Mouse (Mus musculus) kidney, postnatal 0 days (tissue): ENCODE results near the gene Gm2056. TPM values are rescaled to one million over a fixed set of nuclear protein-coding genes. Genes with fewer than 3 reads are reported as not detected.
"Not testable (repeated sequence)": the region's sequence is repeated elsewhere in the genome, so short reads cannot be mapped to it uniquely, and the experiment has no call there.

Experiments used
- ATAC-seq: fragments of 200-750 bp; cut with Nextera tagmentation; replicated peaks from 2 replicates; pipeline ENCODE4 v1.8.0; 2017; ENCODE audit warnings: low read depth, moderate number of reproducible peaks, moderate TSS enrichment, moderate library complexity; ENCODE audit not compliant: low FRiP score
- DNase-seq: peaks from one replicate; pipeline ENCODE4 v3.0.0-alpha.2; 2016; ENCODE audit warnings: low spot score
- H3K27ac ChIP-seq: fragments of 300-500 bp; sonication (generic); 2 replicates; pipeline ENCODE4 v1.5.1; 2014; ENCODE audit warnings: mild to moderate bottlenecking
- H3K27me3 ChIP-seq: fragments of 300-500 bp; sonication (generic); 2 replicates; pipeline ENCODE4 v1.6.1; 2014; ENCODE audit warnings: low read length, mixed read lengths; ENCODE audit not compliant: insufficient read depth
- H3K36me3 ChIP-seq: fragments of 300-500 bp; sonication (generic); 2 replicates; pipeline ENCODE4 v1.6.1; 2014; ENCODE audit warnings: low read length, mixed read lengths; ENCODE audit not compliant: insufficient read depth
- H3K4me1 ChIP-seq: fragments of 300-500 bp; sonication (generic); replicated peaks from 2 replicates; pipeline ENCODE4 v1.6.1; 2014; ENCODE audit warnings: antibody characterized with exemption, low read length, mixed read lengths; ENCODE audit not compliant: insufficient read depth
- H3K4me2 ChIP-seq: fragments of 300-500 bp; sonication (generic); 2 replicates; pipeline ENCODE4 v1.6.1; 2014; ENCODE audit warnings: mild to moderate bottlenecking, low read length, moderate library complexity, mixed read lengths
- H3K4me3 ChIP-seq: fragments of 300-500 bp; sonication (generic); replicated peaks from 2 replicates; pipeline ENCODE4 v1.5.1; 2014; ENCODE audit warnings: low read depth, low read length
- H3K9ac ChIP-seq: fragments of 300-500 bp; sonication (generic); 2 replicates; pipeline ENCODE4 v1.6.1; 2014; ENCODE audit warnings: low read depth, low read length
- H3K9me3 ChIP-seq: fragments of 300-500 bp; sonication (generic); replicated peaks from 2 replicates; pipeline ENCODE4 v1.6.1; 2016; ENCODE audit warnings: low read length, inconsistent platforms, mixed read lengths
- CTCF ChIP-seq: IDR thresholded peaks from 2 replicates; pipeline ENCODE4 v1.5.1; 2016; ENCODE audit warnings: antibody characterized with exemption, low read depth, mild to moderate bottlenecking, moderate library complexity
- WGBS: fragments of 180-500 bp; shearing (Covaris S2); extraction: QIAGEN DNeasy Blood & Tissue Kit; methylation state at CpG from one replicate; pipeline ENCODE4 v1.1.7; 2014; 5-methylcytosine and 5-hydroxymethylcytosine counted together
- polyA plus RNA-seq: library from polyadenylated mRNA; unstranded; fragments of >200 nt; fragmentation: Nextera tagmentation; extraction: Ambion mirVana; gene quantifications from 2 replicates; pipeline ENCODE4 v1.2.1, GENCODE M21; 2015

Gene Gm2056
- not detected in 2 replicates for polyA plus RNA-seq

GRCm38 (mm10) chr12:88026704-88027103, at the start of gene Gm2056:
TSS of gene Gm2056 (plus strand) at chr12:88027004.
- H3K9ac ChIP-seq, H3K4me1 ChIP-seq, DNase-seq, H3K27ac ChIP-seq, H3K4me2 ChIP-seq, H3K9me3 ChIP-seq, H3K36me3 ChIP-seq, ATAC-seq, H3K4me3 ChIP-seq, H3K27me3 ChIP-seq: not testable (repeated sequence)
- 79% methylated on average over 1 of the region's 1 CpGs for WGBS

GRCm38 (mm10) chr12:87984000-87984399, 42.8 kb upstream of the Gm2056 start:
- peak; percentile 14 for DNase-seq

GRCm38 (mm10) chr12:88004118-88004517, 22.7 kb upstream of the Gm2056 start:
- H3K9ac ChIP-seq, H3K4me1 ChIP-seq, H3K9me3 ChIP-seq, ATAC-seq, H3K27ac ChIP-seq, DNase-seq, H3K4me2 ChIP-seq, H3K27me3 ChIP-seq, H3K4me3 ChIP-seq, H3K36me3 ChIP-seq: not testable (repeated sequence)
- WGBS: 72% methylated on average over 3 of the region's 3 CpGs

More at GRCm38 (mm10) chr12:87984000-87984399, 42.8 kb upstream of the Gm2056 start:
- H3K4me3 ChIP-seq, H3K9me3 ChIP-seq, H3K4me1 ChIP-seq, H3K9ac ChIP-seq, ATAC-seq, H3K4me2 ChIP-seq, H3K36me3 ChIP-seq, H3K27me3 ChIP-seq, H3K27ac ChIP-seq: not testable (repeated sequence)
- TF ChIP-seq CTCF: peak; percentile 44

GRCm38 (mm10) chr12:88011548-88011947, 15.3 kb upstream of the Gm2056 start, which contains the start of gene Gm2075:
TSS of gene Gm2075 (plus strand) at chr12:88011848.
- not testable (repeated sequence) for H3K27me3 ChIP-seq, DNase-seq, H3K4me3 ChIP-seq, H3K4me2 ChIP-seq, H3K9me3 ChIP-seq, H3K27ac ChIP-seq, H3K9ac ChIP-seq, H3K4me1 ChIP-seq, H3K36me3 ChIP-seq, ATAC-seq
- WGBS: no CpG with 5 or more reads among the region's 1 CpGs

- H3K36me3 ChIP-seq, H3K4me2 ChIP-seq, H3K27ac ChIP-seq, H3K9ac ChIP-seq, H3K4me3 ChIP-seq, H3K9me3 ChIP-seq, ATAC-seq, DNase-seq, H3K4me1 ChIP-seq, H3K27me3 ChIP-seq: not testable (repeated sequence)
- WGBS: 76% methylated on average over 2 of the region's 2 CpGs
These were observed 8.1 kb upstream of the Gm2056 start, which contains the start of gene Gm6803 for GRCm38 (mm10) chr12:88018671-88019070. TSS of gene Gm6803 (minus strand) at chr12:88018771.

GRCm38 (mm10) chr12:88032250-88032649, 5.4 kb downstream of the Gm2056 start:
- H3K27ac ChIP-seq, H3K4me1 ChIP-seq, H3K27me3 ChIP-seq, ATAC-seq, H3K4me2 ChIP-seq, DNase-seq, H3K4me3 ChIP-seq, H3K36me3 ChIP-seq, H3K9ac ChIP-seq, H3K9me3 ChIP-seq: not testable (repeated sequence)
- WGBS: 91% methylated on average over 5 of the region's 5 CpGs

- not testable (repeated sequence) for H3K4me1 ChIP-seq, H3K27ac ChIP-seq, H3K27me3 ChIP-seq, ATAC-seq, H3K9me3 ChIP-seq, H3K4me3 ChIP-seq, H3K9ac ChIP-seq, H3K4me2 ChIP-seq, H3K36me3 ChIP-seq
- TF ChIP-seq CTCF: peak; percentile 62
- peak; percentile 64 for DNase-seq
These were observed 12.3 kb downstream of the Gm2056 start for GRCm38 (mm10) chr12:88039062-88039461.

- H3K27ac ChIP-seq, H3K9ac ChIP-seq, H3K4me3 ChIP-seq, H3K4me2 ChIP-seq, H3K4me1 ChIP-seq, ATAC-seq, H3K27me3 ChIP-seq, H3K36me3 ChIP-seq, DNase-seq, H3K9me3 ChIP-seq: not testable (repeated sequence)
- 94% methylated on average over 1 of the region's 1 CpGs for WGBS
These were observed 12.9 kb downstream of the Gm2056 start for GRCm38 (mm10) chr12:88039703-88040102.

GRCm38 (mm10) chr12:88045226-88045625, 18.4 kb downstream of the Gm2056 start:
- ATAC-seq: not testable (repeated sequence)
- WGBS: 63% methylated on average over 1 of the region's 1 CpGs

More at GRCm38 (mm10) chr12:88045226-88045625, 18.4 kb downstream of the Gm2056 start:
- H3K4me1 ChIP-seq, H3K4me2 ChIP-seq, H3K4me3 ChIP-seq, DNase-seq, H3K36me3 ChIP-seq, H3K27ac ChIP-seq, H3K27me3 ChIP-seq, H3K9me3 ChIP-seq, H3K9ac ChIP-seq: not testable (repeated sequence)
